Mouse (Mus musculus) left cerebral cortex, adult 18-20 months (tissue): ENCODE measurements around the gene Gfpt2. TPM values are rescaled to one million over a fixed set of nuclear protein-coding genes. Genes with fewer than 3 reads are reported as not detected.

ENCODE experiments used
- DNase-seq, 2 experiments: peaks; one replicate each; pipeline ENCODE4 v3.0.0; 2021 to 2022; ENCODE audit warnings: low spot score in 2 of 2, mixed read lengths in 1 of 2
- microRNA-seq, 2 experiments: library from miRNA; unstranded; fragments of <30 nt; microRNA quantifications; one replicate each; pipeline ENCODE4 v1.2.0; 2021
- total RNA-seq, 2 experiments: library from RNA; stranded (reverse); gene quantifications; 2 replicates each; pipeline ENCODE4 v1.2.3; 2021

Gene Gfpt2
- total RNA-seq, 2 experiments from 2014 or later = 5.0 to 6.7 TPM

- DNase-seq = peak; percentile 39 to 46
Measured at GRCm38 (mm10) chr11:49876948-49877817, 83.2 kb downstream of the Gfpt2 start.

DNA sequence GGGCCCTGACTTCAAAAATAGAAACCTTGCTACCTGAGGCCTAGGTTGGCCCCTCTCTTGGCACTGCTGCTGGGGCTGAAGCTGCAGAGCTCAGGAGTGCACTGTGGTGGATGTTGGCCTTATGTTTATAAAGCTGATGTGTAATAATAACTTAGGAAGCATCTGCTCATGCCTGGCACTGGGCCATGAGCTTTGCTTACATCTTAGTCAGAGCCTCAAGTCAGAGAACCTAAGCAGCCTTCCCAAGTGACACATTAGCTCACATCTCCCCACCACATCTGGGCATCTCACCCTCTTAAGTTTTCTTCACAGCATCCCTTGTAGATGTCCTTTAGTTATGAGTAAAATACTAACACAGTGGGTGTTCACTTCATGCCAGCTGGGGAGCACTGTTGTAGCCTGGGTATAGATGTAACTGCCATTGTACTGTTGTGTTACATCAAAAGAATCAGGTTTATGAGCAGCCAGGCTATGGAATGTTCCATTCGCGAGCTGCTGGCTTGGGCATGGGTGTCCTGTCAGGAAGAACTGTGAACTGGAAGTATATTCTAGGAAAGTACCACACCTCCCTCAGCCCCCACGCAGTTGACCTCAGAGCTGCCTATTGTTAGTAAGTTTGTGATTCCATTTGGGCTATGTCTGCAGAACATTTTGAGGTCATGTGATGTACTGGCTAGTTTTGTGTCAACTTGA is 86.1 kb downstream of the Gfpt2 start:
- no peak for DNase-seq

GRCm38 (mm10) chr11:49883394-49883793 is 89.4 kb downstream of the Gfpt2 start:
- DNase-seq = no peak

Small RNA genes within 50 kb of the gene (microRNA-seq; reads per million reads assigned to microRNA genes)
- 0 reads per million in 2 experiments for gene Gm23813

Other genes with a start within 250 kb of the Gfpt2 start
- not detected for gene Olfr1380, start 237.3 kb upstream of the Gfpt2 start, total RNA-seq
- gene Flt4, start 184.9 kb upstream of the Gfpt2 start, total RNA-seq = 1 to 10 TPM; 2.2 to 2.3 TPM
- gene Scgb3a1, start 130.6 kb upstream of the Gfpt2 start, total RNA-seq = not detected
- 10 to 100 TPM; 50.2 to 56.0 TPM for gene Cnot6, start 81.5 kb upstream of the Gfpt2 start, total RNA-seq
- 100 to 1,000 TPM; 224 to 229 TPM for gene Mapk9, start 52.6 kb downstream of the Gfpt2 start, total RNA-seq
- 10 to 100 TPM; 33.1 to 40.5 TPM for gene Rasgef1c, start 107.7 kb downstream of the Gfpt2 start, total RNA-seq
- gene Rnf130, start 231.2 kb downstream of the Gfpt2 start, total RNA-seq = 10 to 100 TPM; 88.8 to 95.0 TPM